Mouse (Mus musculus) c-Kit-positive CD71-positive TER-119-positive erythroid progenitor cells, embryonic 14.5 days (primary cell): Measurements from ENCODE around the gene Aknad1.
A peak's percentile ranks its signal among the peaks of the same experiment; 100 is the strongest.

ENCODE experiments used
- DNase-seq: peaks from one replicate; pipeline ENCODE4 v3.0.0-alpha.2; 2013; ENCODE audit warnings: low spot score

Aknad1 gene

GRCm38 (mm10) chr3:108751691-108752090 is 12.2 kb downstream of the Aknad1 start:
- DNase-seq: peak; percentile 68

- no peak for DNase-seq
These were observed 15.1 kb downstream of the Aknad1 start for GRCm38 (mm10) chr3:108754541-108754940.

- peak; percentile 52 for DNase-seq
These were observed 16.1 kb downstream of the Aknad1 start for GRCm38 (mm10) chr3:108755542-108755941.

GRCm38 (mm10) chr3:108756131-108756530 is 16.7 kb downstream of the Aknad1 start:
- DNase-seq: no peak

- no peak for DNase-seq
These were observed 18.1 kb downstream of the Aknad1 start for GRCm38 (mm10) chr3:108757570-108757969.

- no peak for DNase-seq
These were observed 20.3 kb downstream of the Aknad1 start for GRCm38 (mm10) chr3:108759566-108760420.

GRCm38 (mm10) chr3:108762597-108763111 is 23.2 kb downstream of the Aknad1 start:
- no peak for DNase-seq

GRCm38 (mm10) chr3:108763691-108764090 is 24.2 kb downstream of the Aknad1 start:
- no peak for DNase-seq

GRCm38 (mm10) chr3:108764976-108765375 is 25.5 kb downstream of the Aknad1 start:
- no peak for DNase-seq

GRCm38 (mm10) chr3:108765476-108765875 is 26.0 kb downstream of the Aknad1 start:
- no peak for DNase-seq

- DNase-seq: no peak
These were observed 27.5 kb downstream of the Aknad1 start for GRCm38 (mm10) chr3:108766943-108767342.

GRCm38 (mm10) chr3:108767416-108767815 is 28.0 kb downstream of the Aknad1 start:
- no peak for DNase-seq

- no peak for DNase-seq
These were observed 30.1 kb downstream of the Aknad1 start for GRCm38 (mm10) chr3:108769547-108769946.

- DNase-seq: peak; percentile 71
These were observed 31.4 kb downstream of the Aknad1 start for GRCm38 (mm10) chr3:108770725-108771368.

GRCm38 (mm10) chr3:108772211-108772610 is 32.8 kb downstream of the Aknad1 start:
- no peak for DNase-seq

- no peak for DNase-seq
These were observed 33.4 kb downstream of the Aknad1 start for GRCm38 (mm10) chr3:108772811-108773210.

GRCm38 (mm10) chr3:108778761-108779540 is 39.5 kb downstream of the Aknad1 start:
- no peak for DNase-seq

GRCm38 (mm10) chr3:108781238-108781883 is 41.9 kb downstream of the Aknad1 start:
- no peak for DNase-seq

- DNase-seq: no peak
These were observed 42.4 kb downstream of the Aknad1 start for GRCm38 (mm10) chr3:108781884-108782270.

- no peak for DNase-seq
These were observed 43.0 kb downstream of the Aknad1 start for GRCm38 (mm10) chr3:108782364-108782895.

- no peak for DNase-seq
These were observed 47.1 kb downstream of the Aknad1 start for GRCm38 (mm10) chr3:108786520-108786919.
